Mouse (Mus musculus): Measurements from ENCODE around the gene Rab11fip4.

GRCm38 (mm10) chr11:79568197-79568911, 22.7 kb upstream of the Rab11fip4 start:
- TF ChIP-seq CTCF (IDR thresholded peaks at IDR 0.05; ENCODE audit: borderline replicate concordance, insufficient read depth, low read length), result no peak
- no peak for TF ChIP-seq POLR2A (IDR thresholded peaks at IDR 0.05; ENCODE audit: low read depth, low read length)

Data from embryonic fibroblast, embryonic 13.5 days (primary cell).